ENCODE assay signal across 8 mouse cellular contexts in genomic region chr2:4651500-4652285, GRCm38 (mm10). TPM values are rescaled to one million over a fixed set of nuclear protein-coding genes. Genes with fewer than 3 reads are reported as not detected.
DNase-seq lines count a peak whose midpoint lies in the region; ATAC-seq and TF ChIP-seq lines count a peak whose summit lies in the region.

Gene Prpf18 (minus strand): TSS chr2:4652113.

- peak within 1 kb of the TSS; percentile 94 for H3K9ac ChIP-seq in kidney, embryonic 15.5 days

- TF ChIP-seq POLR2A in bone marrow macrophage, adult 2 months (IDR thresholded peaks at IDR 0.05; ENCODE audit: borderline replicate concordance, low read depth, low read length) = no peak
- TF ChIP-seq POLR2A in embryonic fibroblast, embryonic 13.5 days (IDR thresholded peaks at IDR 0.05; ENCODE audit: low read depth, low read length) = peak; percentile 85

- peak; percentile 91 for TF ChIP-seq CTCF in bone marrow macrophage, adult 2 months (IDR thresholded peaks at IDR 0.05; ENCODE audit: low read depth, low read length)
- TF ChIP-seq CTCF in embryonic fibroblast, embryonic 13.5 days (IDR thresholded peaks at IDR 0.05; ENCODE audit: borderline replicate concordance, insufficient read depth, low read length) = peak; percentile 38; the same call in 1 of the 2 replicates

- ATAC-seq in kidney, embryonic 15.5 days (replicated peaks; ENCODE audit: low FRiP score) = peak; percentile 92
- peak; percentile 96 for ATAC-seq in monocyte, adult 5-6 weeks (replicated peaks; ENCODE audit: insufficient number of reproducible peaks, low FRiP score, low TSS enrichment, poor library complexity, severe bottlenecking)

- 2% methylated on average over 40 of the region's 40 CpGs for WGBS in heart, embryonic 10.5 days
- WGBS in kidney, embryonic 15.5 days = 1% methylated on average over 40 of the region's 40 CpGs

- DNase-seq in A20 (ENCODE audit: low read depth, low spot score) (peak; percentile 93), liver (peak; percentile 90)
- DNase-seq in heart, embryonic 10.5 days (ENCODE audit: low spot score) = peak; percentile 95
- DNase-seq in spleen, postnatal 4 days (ENCODE audit: low spot score in 2 of 2) = peak; percentile 90 to 96

- peak within 1 kb of the TSS; percentile 83 for H3K4me3 ChIP-seq in bone marrow macrophage, adult 2 months (ENCODE audit: insufficient read depth, low read length)
- H3K4me3 ChIP-seq in embryonic fibroblast, embryonic 13.5 days (ENCODE audit: insufficient read depth, low read length) = peak within 1 kb of the TSS; percentile 97
- H3K4me3 ChIP-seq in heart, embryonic 10.5 days = peak within 1 kb of the TSS; percentile 84
- peak within 1 kb of the TSS; percentile 95 for H3K4me3 ChIP-seq in kidney, embryonic 15.5 days (replicated peaks)

- H3K27ac ChIP-seq in bone marrow macrophage, adult 2 months (ENCODE audit: insufficient read depth, low read depth, low read length) = peak within 1 kb of the TSS; percentile 49
- no peak within 1 kb of the TSS for H3K27ac ChIP-seq in embryonic fibroblast, embryonic 13.5 days (ENCODE audit: insufficient read depth, low read length)
- H3K27ac ChIP-seq in heart, embryonic 10.5 days = peak within 1 kb of the TSS; percentile 92
- peak within 1 kb of the TSS; percentile 83 for H3K27ac ChIP-seq in kidney, embryonic 15.5 days

- H3K9me3 ChIP-seq in heart, embryonic 10.5 days = no peaks in the 10 kb centered on the region
- H3K9me3 ChIP-seq in kidney, embryonic 15.5 days (replicated peaks) = no peaks in the 10 kb centered on the region

- peak within 1 kb of the TSS; percentile 68 for H3K4me2 ChIP-seq in kidney, embryonic 15.5 days

- no peaks in the 10 kb centered on the region for H3K27me3 ChIP-seq in heart, embryonic 10.5 days (ENCODE audit: insufficient read depth, poor library complexity, severe bottlenecking)
- no peaks in the 10 kb centered on the region for H3K27me3 ChIP-seq in kidney, embryonic 15.5 days

- H3K36me3 ChIP-seq in heart, embryonic 10.5 days = peaks cover 9% of the 10 kb centered on the region; the same call in 1 of the 2 replicates
- H3K36me3 ChIP-seq in kidney, embryonic 15.5 days = peaks cover 9% of the 10 kb centered on the region

- peaks cover 16% of the 10 kb centered on the region for H3K4me1 ChIP-seq in bone marrow macrophage, adult 2 months (ENCODE audit: control insufficient read depth, insufficient read depth, low read length)
- H3K4me1 ChIP-seq in embryonic fibroblast, embryonic 13.5 days (ENCODE audit: control insufficient read depth, insufficient read depth, low read length) = no peaks in the 10 kb centered on the region
- peaks cover 14% of the 10 kb centered on the region for H3K4me1 ChIP-seq in heart, embryonic 10.5 days
- H3K4me1 ChIP-seq in kidney, embryonic 15.5 days = peaks cover 15% of the 10 kb centered on the region

RNA-seq across cellular contexts. Expression of gene Prpf18, which starts in this region (rescaled TPM):
- 29.9 and 30.0 TPM in 2 replicates for polyA plus RNA-seq in bone marrow macrophage, adult 2 months (2012; ENCODE audit: insufficient read depth, insufficient read length, missing spikeins)
- 22.2 and 24.6 TPM in 2 replicates for polyA plus RNA-seq in embryonic fibroblast, embryonic 13.5 days (2011; ENCODE audit: insufficient read length, low read depth, missing spikeins)
- polyA plus RNA-seq in heart, embryonic 10.5 days (2016; fragmentation: Nextera tagmentation; extraction: Ambion mirVana) = 31.1 and 33.3 TPM in 2 replicates
- polyA plus RNA-seq in kidney, embryonic 15.5 days (2015; fragmentation: Nextera tagmentation; extraction: Ambion mirVana) = 37.8 and 38.2 TPM in 2 replicates
- 94.0 to 122 TPM (median 109 TPM) in 3 replicates for total RNA-seq in monocyte, adult 5-6 weeks (2017)
